Mouse (Mus musculus) forebrain, embryonic 12.5 days (tissue): ENCODE data around the gene Cdh8. TPM values are rescaled to one million over a fixed set of nuclear protein-coding genes. Genes with fewer than 3 reads are reported as not detected.

Experiments used
- ATAC-seq: fragments of 200-750 bp; cut with Nextera tagmentation; 2 replicates; pipeline ENCODE4 v1.8.0; 2017; ENCODE audit warnings: moderate TSS enrichment; ENCODE audit not compliant: low FRiP score
- H3K27ac ChIP-seq: fragments of 300-500 bp; sonication (generic); 2 replicates; pipeline ENCODE4 v1.5.1; 2016; ENCODE audit warnings: mild to moderate bottlenecking
- H3K27me3 ChIP-seq: fragments of 300-500 bp; sonication (generic); 2 replicates; pipeline ENCODE4 v1.6.1; 2016; ENCODE audit warnings: mild to moderate bottlenecking
- H3K36me3 ChIP-seq: fragments of 300-500 bp; sonication (generic); replicated peaks from 2 replicates; pipeline ENCODE4 v1.6.1; 2016; ENCODE audit warnings: mild to moderate bottlenecking
- H3K4me1 ChIP-seq: fragments of 300-500 bp; sonication (generic); 2 replicates; pipeline ENCODE4 v1.6.1; 2016
- H3K4me2 ChIP-seq: fragments of 300-500 bp; sonication (generic); 2 replicates; pipeline ENCODE4 v1.6.1; 2016; ENCODE audit warnings: mild to moderate bottlenecking, moderate library complexity
- H3K4me3 ChIP-seq: fragments of 300-500 bp; sonication (generic); replicated peaks from 2 replicates; pipeline ENCODE4 v1.5.1; 2016; ENCODE audit warnings: mild to moderate bottlenecking
- H3K9ac ChIP-seq: fragments of 300-500 bp; sonication (generic); 2 replicates; pipeline ENCODE4 v1.6.1; 2016; ENCODE audit warnings: mild to moderate bottlenecking
- H3K9me3 ChIP-seq: fragments of 300-500 bp; sonication (generic); 2 replicates; pipeline ENCODE4 v1.6.1; 2016
- WGBS: fragments of 180-500 bp; shearing (Covaris S2); methylation state at CpG from one replicate; pipeline ENCODE4 v1.1.7; 2016; 5-methylcytosine and 5-hydroxymethylcytosine counted together
- polyA plus RNA-seq: library from polyadenylated mRNA; unstranded; fragments of >200 nt; fragmentation: Nextera tagmentation; extraction: Ambion mirVana; gene quantifications from 2 replicates; pipeline ENCODE4 v1.2.1, GENCODE M21; 2016

The Cdh8 gene
- polyA plus RNA-seq, 1 experiment from 2014 or later, result 16.9 TPM

- Histone ChIP-seq H3K27ac (no peak overlapping the region), H3K9ac (no peak overlapping the region), H3K36me3 (no peaks in the 10 kb centered on the region), H3K4me1 (no peaks in the 10 kb centered on the region), H3K9me3 (no peaks in the 10 kb centered on the region), H3K27me3 (no peaks in the 10 kb centered on the region), H3K4me3 (no peak overlapping the region), H3K4me2 (no peak overlapping the region)
- WGBS, result 81% methylated on average over 4 of the region's 4 CpGs
- no peak for ATAC-seq
Measured at GRCm38 (mm10) chr8:99031060-99031459, 385.2 kb downstream of the Cdh8 start.
